Mouse (Mus musculus) ES-E14 (cell line): ENCODE results near the gene Taf9. TPM values are rescaled to one million over a fixed set of nuclear protein-coding genes. Genes with fewer than 3 reads are reported as not detected.

Source experiments
- DNase-seq: peaks from one replicate; pipeline ENCODE4 v3.0.0-alpha.2; 2013; ENCODE audit warnings: low read depth, low spot score
- H3K27ac ChIP-seq: 2 replicates; pipeline ENCODE4 v1.5.1; 2012; ENCODE audit warnings: low read depth, mild to moderate bottlenecking, low read length, moderate library complexity, mixed read lengths; ENCODE audit not compliant: poor library complexity, insufficient read depth, severe bottlenecking
- H3K36me3 ChIP-seq: 2 replicates; pipeline ENCODE4 v1.6.1; 2012; ENCODE audit warnings: mild to moderate bottlenecking, low read length, moderate library complexity, mixed read lengths; ENCODE audit not compliant: control insufficient read depth, poor library complexity, insufficient read depth, severe bottlenecking
- H3K4me1 ChIP-seq, 2 experiments: fragments of 150-350 bp in 1 of 2; sonication (generic) in 1 of 2; 2 replicates each; pipeline ENCODE4 v1.6.1; 2012; ENCODE audit warnings: low read length in 2 of 2, mild to moderate bottlenecking in 1 of 2, mixed read lengths in 1 of 2; ENCODE audit not compliant: control insufficient read depth in 2 of 2, insufficient read depth in 2 of 2, poor library complexity in 1 of 2
- H3K4me3 ChIP-seq, 2 experiments: fragments of 150-350 bp in 1 of 2; sonication (generic) in 1 of 2; 2 replicates each; pipeline ENCODE4 v1.5.1; 2012; ENCODE audit warnings: low read length in 2 of 2, low read depth in 1 of 2, mild to moderate bottlenecking in 1 of 2, mixed read lengths in 1 of 2; ENCODE audit not compliant: insufficient read depth in 1 of 2, poor library complexity in 1 of 2, severe bottlenecking in 1 of 2
- H3K9ac ChIP-seq: 2 replicates; pipeline ENCODE4 v1.6.1; 2012; ENCODE audit warnings: low read depth, mild to moderate bottlenecking, low read length, mixed read lengths; ENCODE audit not compliant: poor library complexity, insufficient read depth, severe bottlenecking
- H3K9me3 ChIP-seq: fragments of 150-350 bp; sonication (generic); 2 replicates; pipeline ENCODE4 v1.6.1; 2012; ENCODE audit warnings: low read depth, mild to moderate bottlenecking, low read length; ENCODE audit not compliant: control insufficient read depth, insufficient read depth
- CHD2 ChIP-seq: IDR thresholded peaks from 2 replicates; pipeline ENCODE4 v1.6.1; 2014; ENCODE audit warnings: mild to moderate bottlenecking, low read depth, low read length, inconsistent platforms
- HCFC1 ChIP-seq: IDR thresholded peaks from 2 replicates; pipeline ENCODE4 v1.6.1; 2012; ENCODE audit warnings: low read length, inconsistent platforms, borderline replicate concordance; ENCODE audit not compliant: insufficient read depth
- MAFK ChIP-seq: IDR thresholded peaks from 2 replicates; pipeline ENCODE4 v1.6.1; 2014; ENCODE audit warnings: mild to moderate bottlenecking, low read depth, low read length, inconsistent platforms; ENCODE audit not compliant: insufficient read depth
- ZC3H11A ChIP-seq: IDR thresholded peaks from 2 replicates; pipeline ENCODE4 v1.6.1; 2012; ENCODE audit warnings: low read depth, mild to moderate bottlenecking, inconsistent platforms, low read length, borderline replicate concordance
- ZNF384 ChIP-seq: IDR thresholded peaks from 2 replicates; pipeline ENCODE4 v1.6.1; 2012; ENCODE audit warnings: low read depth, low read length, inconsistent platforms
- in situ Hi-C, 2 experiments: fragments of 600-800 bp; cut with MboI; formaldehyde crosslinking; loops; one replicate each; pipeline ENCODE4 v1.15.1; 2025; ENCODE audit warnings: low sequenced_read_pairs in 2 of 2, inconsistent platforms in 1 of 2; ENCODE audit not compliant: unreplicated experiment in 2 of 2
- total RNA-seq: library from RNA; depleted of rRNA; stranded (reverse); fragments of 300-350 nt; gene quantifications from 2 replicates; pipeline ENCODE4 v1.2.3, GENCODE M21; 2012

Taf9 gene
- total RNA-seq, 1 experiment, result 15.2 TPM

DNA sequence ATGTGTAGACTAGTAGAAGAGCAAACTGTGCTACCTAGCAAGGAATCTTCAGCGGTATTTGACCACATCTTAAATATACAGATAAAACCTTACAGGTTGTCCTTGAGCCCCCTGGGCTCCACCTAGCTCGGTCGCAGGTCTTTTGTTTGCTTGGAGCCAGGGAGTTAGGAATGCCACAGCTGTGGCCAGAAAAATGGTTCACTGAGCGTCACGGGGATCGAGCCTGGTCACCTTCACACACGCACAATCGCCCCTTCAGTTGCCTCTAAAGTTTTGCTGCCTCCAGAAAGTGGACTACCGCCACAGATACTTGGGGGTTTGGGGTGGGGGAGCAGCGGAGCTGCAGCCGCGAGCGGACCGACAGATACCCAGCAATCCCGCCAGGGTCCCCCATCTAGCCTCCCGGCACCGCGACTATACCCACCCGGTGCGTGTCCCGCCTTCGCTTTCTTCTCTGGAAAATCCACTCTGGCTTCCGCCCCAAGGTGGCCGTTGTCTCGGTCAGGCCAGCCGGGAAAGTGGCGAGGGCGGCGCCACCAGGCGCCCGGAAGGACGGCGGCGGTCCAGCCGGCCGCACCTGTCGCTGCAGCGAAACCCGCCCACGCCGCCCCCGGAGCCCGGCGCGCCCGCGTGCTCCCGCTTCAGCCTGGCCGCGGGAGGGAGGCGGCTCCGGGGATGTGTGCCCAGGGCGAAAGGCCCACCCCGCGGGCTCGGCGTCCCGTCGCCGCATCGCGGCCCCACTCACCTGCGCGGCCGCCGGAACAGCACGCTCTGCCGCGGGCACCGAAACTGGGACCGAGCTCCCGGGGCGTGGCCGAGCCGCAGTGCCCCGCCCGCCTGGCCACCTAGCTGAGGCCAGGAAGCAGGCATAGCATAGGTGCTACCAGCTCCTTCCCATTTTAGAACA lies 34.9 kb upstream of the Taf9 start, which contains the start of gene Marveld2:
Gene Marveld2, minus strand, starts transcription at position 791 of the 907 bp plus-strand sequence.
- Histone ChIP-seq H3K4me1 (peaks cover 3% of the 10 kb centered on the region in 2 experiments; a peak in 1 of 4 replicates), H3K9ac (peak within 1 kb of the TSS; percentile 81), H3K36me3 (peaks cover 2% of the 10 kb centered on the region; the same call in 1 of the 2 replicates), H3K4me3 (peak within 1 kb of the TSS; percentile 82 to 83), H3K9me3 (no peaks in the 10 kb centered on the region), H3K27ac (no peak within 1 kb of the TSS)
- no peak for TF ChIP-seq ZNF384
- TF ChIP-seq HCFC1, result peak; percentile 53; the same call in 1 of the 2 replicates
- TF ChIP-seq MAFK, result no peak
- no peak for TF ChIP-seq ZC3H11A
- in situ Hi-C loops, result no loop called here
- DNase-seq, result no peak

DNA sequence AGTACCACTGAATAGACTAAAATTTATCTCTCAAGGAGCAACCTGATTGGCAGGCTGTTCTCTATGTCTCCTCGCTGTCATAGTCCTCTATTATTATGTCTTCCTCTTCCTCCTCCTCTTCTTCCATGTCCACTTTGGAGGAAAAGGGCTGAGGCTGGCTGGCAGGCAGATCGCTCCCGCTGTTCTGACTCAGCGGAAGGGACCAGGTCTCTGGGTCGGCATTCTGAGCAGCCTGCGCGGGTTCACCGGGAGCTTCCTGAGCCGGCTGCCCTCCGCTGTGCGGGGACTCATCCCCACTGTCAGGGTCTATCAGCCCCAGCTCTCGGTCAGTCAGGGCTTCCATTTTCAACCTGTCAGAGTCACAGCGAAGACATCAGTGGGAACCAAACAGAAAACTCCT lies 33.8 kb upstream of the Taf9 start:
- Histone ChIP-seq H3K4me3 (no peak overlapping the region), H3K9me3 (no peaks in the 10 kb centered on the region), H3K36me3 (peaks cover 5% of the 10 kb centered on the region), H3K4me1 (0 out of 4 replicates have a peak, but pooled peaks cover 0 to 3% of the 10 kb centered on the region in 2 experiments), H3K9ac (no peak overlapping the region), H3K27ac (no peak overlapping the region)
- TF ChIP-seq MAFK (no peak), HCFC1 (no peak), CHD2 (no peak), ZC3H11A (no peak), ZNF384 (no peak)
- in situ Hi-C loops, result no loop called here
- DNase-seq, result no peak

DNA sequence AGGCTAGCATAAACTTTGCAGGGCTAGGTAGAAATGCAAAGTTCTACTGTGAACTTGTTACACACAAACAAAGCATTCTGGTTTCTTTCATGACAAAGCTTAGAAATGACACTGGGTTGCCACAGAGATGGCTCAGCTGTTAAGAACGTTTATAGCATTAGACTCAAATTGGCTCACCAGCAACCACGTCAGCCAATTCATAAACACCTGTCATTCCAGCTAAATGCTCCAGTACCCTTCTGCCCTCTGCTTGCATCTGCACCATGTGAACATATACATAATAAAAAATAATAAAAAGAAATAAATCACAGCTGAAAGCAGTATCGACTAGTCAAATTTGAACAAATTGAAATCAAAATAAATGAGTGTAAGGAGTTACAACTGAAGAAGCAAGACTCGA lies 29.1 kb upstream of the Taf9 start:
- no peaks in the 10 kb centered on the region for H3K9me3 ChIP-seq
- 0 out of 4 replicates have a peak, but pooled peaks cover 0 to under 1% of the 10 kb centered on the region in 2 experiments for H3K4me1 ChIP-seq
- TF ChIP-seq MAFK (no peak), CHD2 (no peak), HCFC1 (no peak), ZNF384 (no peak), ZC3H11A (no peak)
- H3K36me3 ChIP-seq, result peaks cover 9% of the 10 kb centered on the region
- no peak overlapping the region for H3K4me3 ChIP-seq
- DNase-seq, result no peak
- H3K9ac ChIP-seq, result no peak overlapping the region
- no peak overlapping the region for H3K27ac ChIP-seq
- in situ Hi-C loops, result no loop called here

DNA sequence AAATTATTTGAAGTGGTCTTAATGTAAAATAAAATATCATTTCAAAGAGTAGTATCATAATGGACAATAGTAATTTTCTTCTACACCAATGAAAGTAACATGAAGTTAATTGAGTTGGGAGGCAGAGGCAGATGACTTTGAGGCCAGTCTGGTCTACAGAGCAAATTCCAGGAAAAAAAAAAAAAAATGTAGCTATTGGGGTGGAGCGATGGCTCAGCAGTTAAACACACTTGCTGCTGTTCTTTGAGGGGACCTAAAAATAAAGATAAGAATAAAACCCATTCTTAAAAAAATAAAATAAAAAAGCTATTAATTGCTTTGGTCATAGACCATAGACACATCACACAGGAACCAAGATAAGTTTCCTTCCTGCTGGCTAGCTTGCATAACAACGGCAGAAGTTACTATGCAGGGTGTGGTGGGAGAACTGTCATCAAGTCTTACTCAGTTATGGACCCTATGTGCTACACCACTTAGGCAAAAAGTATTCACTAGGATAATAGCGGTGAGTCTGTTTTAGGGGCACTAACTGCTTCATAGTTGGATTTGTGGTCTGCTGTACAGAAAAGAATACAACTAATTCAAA lies 17.2 kb upstream of the Taf9 start:
- Histone ChIP-seq H3K4me1 (no peaks in the 10 kb centered on the region), H3K36me3 (peaks cover 7% of the 10 kb centered on the region), H3K9me3 (no peaks in the 10 kb centered on the region), H3K27ac (no peak overlapping the region), H3K4me3 (no peak overlapping the region), H3K9ac (no peak overlapping the region)
- DNase-seq, result no peak
- TF ChIP-seq CHD2 (no peak), HCFC1 (no peak), ZC3H11A (no peak), ZNF384 (no peak), MAFK (no peak)
- in situ Hi-C loops, result loop anchor here in 1 of 2 experiments (25.0 kb wide), 1 partner anchor 547 kb away; no protein-coding TSS in a partner anchor
